Mouse (Mus musculus) heart, adult 2 months (tissue): ENCODE measurements at regions not wholly inside any gene's neighbourhood (a gene's known extent, or its start where the extent isn't known, plus 50 kb on each side); places are given as distances from the start of the nearest gene placed in this dataset.

Experiments
- DNase-seq, 2 experiments: peaks; one replicate each; pipeline ENCODE4 v3.0.0; 2021
- H3K27ac ChIP-seq: fragments of 200-600 bp; 2 replicates; pipeline ENCODE4 v1.8.1; 2022
- H3K27me3 ChIP-seq: fragments of 200-500 bp; 2 replicates; pipeline ENCODE4 v1.6.1; 2012; ENCODE audit warnings: mild to moderate bottlenecking, low read length, inconsistent platforms, mixed read lengths; ENCODE audit not compliant: control insufficient read depth, insufficient read depth
- H3K36me3 ChIP-seq: fragments of 200-500 bp; 2 replicates; pipeline ENCODE4 v1.6.1; 2012; ENCODE audit warnings: low read length, inconsistent platforms; ENCODE audit not compliant: control insufficient read depth, insufficient read depth
- H3K4me1 ChIP-seq: fragments of 200-500 bp; 2 replicates; pipeline ENCODE4 v1.6.1; 2011; ENCODE audit warnings: low read length; ENCODE audit not compliant: control insufficient read depth, insufficient read depth
- H3K4me3 ChIP-seq: fragments of 200-600 bp; 2 replicates; pipeline ENCODE4 v1.8.1; 2022
- H3K79me2 ChIP-seq: fragments of 200-500 bp; replicated peaks from 2 replicates; pipeline ENCODE4 v1.6.1; 2012; ENCODE audit warnings: mild to moderate bottlenecking, inconsistent platforms, low read length, moderate library complexity, mixed read lengths; ENCODE audit not compliant: control insufficient read depth, insufficient read depth
- H3K9ac ChIP-seq: fragments of 200-500 bp; 2 replicates; pipeline ENCODE4 v1.6.1; 2012; ENCODE audit warnings: low read depth, mild to moderate bottlenecking, control low read depth, inconsistent platforms, low read length, mixed read lengths
- CTCF ChIP-seq: fragments of 200-600 bp; IDR thresholded peaks from 2 replicates; pipeline ENCODE4 v1.8.1; 2022; ENCODE audit warnings: antibody characterized with exemption, mild to moderate bottlenecking, moderate library complexity
- EP300 ChIP-seq: fragments of 200-500 bp; IDR thresholded peaks from 2 replicates; pipeline ENCODE4 v1.6.1; 2011; ENCODE audit warnings: low read depth, low read length, control low read depth; ENCODE audit not compliant: insufficient read depth
- POLR2A ChIP-seq: fragments of 200-500 bp; IDR thresholded peaks from 2 replicates; pipeline ENCODE4 v1.6.1; 2011; ENCODE audit warnings: mild to moderate bottlenecking, low read depth, low read length, control low read depth; ENCODE audit not compliant: insufficient read depth
- WGBS: fragments of 180-500 bp; shearing (Covaris S2); methylation state at CpG from one replicate; pipeline ENCODE4 v1.1.7; 2018; 5-methylcytosine and 5-hydroxymethylcytosine counted together
- intact Hi-C: fragments of 180-260 bp; cut with DNase I; formaldehyde crosslinking; loops from one replicate; pipeline ENCODE4 v1.15.1; 2025

DNA sequence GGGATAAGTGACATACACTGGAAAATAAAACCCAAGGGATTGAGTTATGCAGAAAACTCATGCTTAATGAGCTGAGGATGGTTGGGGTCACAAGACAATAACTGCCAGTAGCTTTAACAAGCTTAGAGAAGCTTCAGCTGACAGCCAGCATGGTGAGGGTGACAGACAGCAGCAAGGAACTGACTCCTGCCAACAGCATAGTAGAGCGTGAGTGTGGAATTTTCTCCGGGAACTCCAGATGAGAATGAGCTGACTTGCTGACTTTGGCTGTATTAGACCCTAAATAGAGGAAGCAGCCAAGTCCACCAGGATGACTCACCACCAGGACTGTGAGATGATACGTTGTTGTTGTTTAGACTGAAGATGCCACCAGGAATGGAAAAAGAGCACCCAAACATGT is 788.2 kb downstream of the Adgrl2 start:
- no peak for DNase-seq
- no peaks in the 10 kb centered on the region for H3K79me2 ChIP-seq
- H3K36me3 ChIP-seq = no peaks in the 10 kb centered on the region
- 26% methylated on average over 3 of the region's 3 CpGs for WGBS
- intact Hi-C loops = no loop called here
- H3K4me3 ChIP-seq = no peak overlapping the region
- H3K27ac ChIP-seq = no peak overlapping the region
- no peak for TF ChIP-seq EP300
- no peak for TF ChIP-seq POLR2A
- no peak for TF ChIP-seq CTCF
- H3K9ac ChIP-seq = no peak overlapping the region
- no peaks in the 10 kb centered on the region for H3K27me3 ChIP-seq
- H3K4me1 ChIP-seq = no peaks in the 10 kb centered on the region; the same call in 1 of the 2 replicates

GRCm38 (mm10) chr3:148186704-148187103 is 803.7 kb downstream of the Adgrl2 start:
- no peak overlapping the region for H3K4me3 ChIP-seq
- TF ChIP-seq CTCF = no peak
- TF ChIP-seq EP300 = no peak
- no peak for TF ChIP-seq POLR2A
- H3K79me2 ChIP-seq = no peaks in the 10 kb centered on the region
- H3K9ac ChIP-seq = no peak overlapping the region
- 72% methylated on average over 2 of the region's 2 CpGs for WGBS
- no peaks in the 10 kb centered on the region for H3K36me3 ChIP-seq
- H3K27me3 ChIP-seq = no peaks in the 10 kb centered on the region
- intact Hi-C loops = no loop called here
- no peaks in the 10 kb centered on the region for H3K4me1 ChIP-seq
- no peak overlapping the region for H3K27ac ChIP-seq
- DNase-seq = no peak

DNA sequence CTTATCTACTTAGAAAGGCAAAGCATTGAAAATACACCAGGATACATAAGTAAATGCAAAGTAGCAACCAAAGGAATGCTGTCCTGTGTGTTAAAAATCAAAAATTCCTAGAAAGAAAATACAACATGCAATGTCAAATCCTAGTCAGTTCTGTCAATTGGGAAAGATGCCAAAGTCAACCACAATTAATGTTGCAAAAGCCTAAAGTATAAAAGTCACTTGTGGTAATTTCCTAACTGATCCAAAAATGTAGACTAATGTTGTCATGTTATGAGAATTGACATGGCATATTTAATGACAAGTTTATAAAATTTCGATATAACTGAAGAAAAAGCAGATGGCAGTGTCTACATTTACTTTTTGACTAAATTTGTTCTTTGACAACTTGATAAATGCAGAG is 822.8 kb downstream of the Adgrl2 start:
- Histone ChIP-seq H3K79me2 (no peaks in the 10 kb centered on the region), H3K9ac (no peak overlapping the region), H3K4me3 (no peak overlapping the region), H3K27ac (no peak overlapping the region), H3K36me3 (no peaks in the 10 kb centered on the region), H3K27me3 (no peaks in the 10 kb centered on the region), H3K4me1 (no peaks in the 10 kb centered on the region)
- WGBS = 84% methylated on average over 1 of the region's 1 CpGs
- intact Hi-C loops = no loop called here
- DNase-seq = no peak
- no peak for TF ChIP-seq POLR2A
- TF ChIP-seq EP300 = no peak
- no peak for TF ChIP-seq CTCF

GRCm38 (mm10) chr3:148159059-148159458 is 831.3 kb downstream of the Adgrl2 start:
- Histone ChIP-seq H3K4me3 (no peak overlapping the region), H3K79me2 (no peaks in the 10 kb centered on the region), H3K27me3 (no peaks in the 10 kb centered on the region), H3K9ac (no peak overlapping the region), H3K27ac (no peak overlapping the region), H3K36me3 (no peaks in the 10 kb centered on the region), H3K4me1 (no peaks in the 10 kb centered on the region)
- TF ChIP-seq CTCF = no peak
- TF ChIP-seq POLR2A = no peak
- WGBS = 59% methylated on average over 3 of the region's 3 CpGs
- intact Hi-C loops = no loop called here
- DNase-seq = no peak

DNA sequence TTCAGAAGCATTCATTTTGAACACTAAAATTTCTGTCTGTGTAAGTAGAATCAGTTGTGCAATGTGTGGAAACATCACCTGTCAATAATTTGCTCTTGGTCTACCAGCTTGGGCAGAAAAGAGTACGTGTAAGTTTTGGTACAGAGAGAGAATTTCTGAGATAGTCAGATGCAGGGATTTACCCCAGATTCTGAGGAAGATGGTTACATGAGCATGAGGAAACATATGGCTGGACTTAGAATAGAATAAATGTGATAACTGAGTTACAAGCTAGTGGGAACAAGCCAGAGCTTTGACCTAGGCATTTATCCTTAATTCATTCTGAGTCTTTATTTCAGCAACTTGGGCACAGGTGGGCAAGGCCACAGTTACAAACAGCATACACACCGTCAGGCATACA is 831.8 kb downstream of the Adgrl2 start:
- H3K9ac ChIP-seq = no peak overlapping the region
- no peaks in the 10 kb centered on the region for H3K27me3 ChIP-seq
- no peaks in the 10 kb centered on the region for H3K4me1 ChIP-seq
- H3K4me3 ChIP-seq = no peak overlapping the region
- intact Hi-C loops = no loop called here
- no peaks in the 10 kb centered on the region for H3K79me2 ChIP-seq
- 80% methylated on average over 2 of the region's 2 CpGs for WGBS
- no peaks in the 10 kb centered on the region for H3K36me3 ChIP-seq
- H3K27ac ChIP-seq = no peak overlapping the region
- DNase-seq = no peak
- TF ChIP-seq CTCF (no peak), EP300 (no peak)

DNA sequence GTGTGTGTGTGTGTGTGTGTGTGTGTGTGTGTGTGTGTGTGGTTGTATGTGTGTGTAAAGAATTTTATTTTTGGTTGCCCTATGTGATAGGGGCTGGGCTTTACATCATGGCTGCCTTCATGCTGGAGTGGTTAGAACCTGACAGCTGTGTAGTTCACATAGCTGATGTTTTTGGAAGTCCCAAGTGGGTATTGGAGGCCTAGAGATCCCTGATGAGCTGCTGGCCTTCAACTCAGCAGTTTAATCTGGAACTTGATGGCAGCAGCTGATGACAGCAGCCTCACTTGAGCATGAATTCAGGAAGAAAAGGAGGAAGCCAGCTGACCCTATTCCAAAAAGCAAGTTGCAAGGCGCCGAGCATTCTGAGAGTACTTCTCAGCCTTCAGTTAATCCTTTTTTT is 846.6 kb downstream of the Adgrl2 start:
- Histone ChIP-seq H3K79me2 (no peaks in the 10 kb centered on the region), H3K4me1 (no peaks in the 10 kb centered on the region), H3K9ac (no peak overlapping the region), H3K4me3 (no peak overlapping the region), H3K27me3 (no peaks in the 10 kb centered on the region), H3K27ac (no peak overlapping the region), H3K36me3 (no peaks in the 10 kb centered on the region)
- WGBS = 68% methylated on average over 2 of the region's 2 CpGs
- peak; percentile 4 to 17 for DNase-seq
- intact Hi-C loops = no loop called here
- TF ChIP-seq EP300 (no peak), CTCF (no peak), POLR2A (no peak)
